Mouse (Mus musculus) Muller cell, postnatal 12 days (primary cell): ENCODE results near the gene Hmbs.
"Not testable (repeated sequence)": the region's sequence is repeated elsewhere in the genome, so short reads cannot be mapped to it uniquely, and the experiment has no call there.

Experiments
- DNase-seq: peaks from one replicate; pipeline ENCODE4 v3.0.0-alpha.2; 2015; ENCODE audit errors: inconsistent ontology term

Gene Hmbs

GRCm38 (mm10) chr9:44325032-44325767 is 18.8 kb downstream of the Hmbs start:
- DNase-seq, result not testable (repeated sequence)

- DNase-seq, result no peak
Measured at GRCm38 (mm10) chr9:44324147-44324546, 19.9 kb downstream of the Hmbs start.

- DNase-seq, result not testable (repeated sequence)
Measured at GRCm38 (mm10) chr9:44323656-44324055, 20.4 kb downstream of the Hmbs start.

- DNase-seq, result no peak
Measured at GRCm38 (mm10) chr9:44320799-44321133, 23.3 kb downstream of the Hmbs start.

- peak; percentile 99 for DNase-seq
Measured at GRCm38 (mm10) chr9:44319887-44320798, 23.9 kb downstream of the Hmbs start, which contains the start of gene C2cd2l. Gene C2cd2l (minus strand): TSS chr9:44320285.

GRCm38 (mm10) chr9:44319105-44319886 is 24.7 kb downstream of the Hmbs start:
- DNase-seq, result no peak

GRCm38 (mm10) chr9:44318826-44319095 is 25.3 kb downstream of the Hmbs start:
- no peak for DNase-seq

- DNase-seq, result no peak
Measured at GRCm38 (mm10) chr9:44318076-44318825, 25.8 kb downstream of the Hmbs start.

GRCm38 (mm10) chr9:44317452-44317851 is 26.6 kb downstream of the Hmbs start:
- no peak for DNase-seq

- no peak for DNase-seq
Measured at GRCm38 (mm10) chr9:44314910-44315309, 29.1 kb downstream of the Hmbs start.

- no peak for DNase-seq
Measured at GRCm38 (mm10) chr9:44314257-44314547, 29.8 kb downstream of the Hmbs start.

GRCm38 (mm10) chr9:44313476-44314256 is 30.4 kb downstream of the Hmbs start:
- DNase-seq, result no peak

- DNase-seq, result no peak
Measured at GRCm38 (mm10) chr9:44311136-44312134, 32.6 kb downstream of the Hmbs start.

GRCm38 (mm10) chr9:44310750-44311135 is 33.3 kb downstream of the Hmbs start:
- DNase-seq, result no peak

GRCm38 (mm10) chr9:44309756-44310155 is 34.3 kb downstream of the Hmbs start:
- DNase-seq, result no peak

GRCm38 (mm10) chr9:44307248-44307647 is 36.8 kb downstream of the Hmbs start:
- no peak for DNase-seq

- DNase-seq, result no peak
Measured at GRCm38 (mm10) chr9:44306532-44306931, 37.5 kb downstream of the Hmbs start.

GRCm38 (mm10) chr9:44305466-44306079 is 38.5 kb downstream of the Hmbs start, which contains the start of gene Hinfp:
Gene Hinfp (minus strand): TSS chr9:44305671.
- peak; percentile 99 for DNase-seq

- DNase-seq, result not testable (repeated sequence)
Measured at GRCm38 (mm10) chr9:44300001-44300400, 44.0 kb downstream of the Hmbs start.
